Mouse (Mus musculus) heart, postnatal 0 days (tissue): Measurements from ENCODE around the gene Gm7247. TPM values are rescaled to one million over a fixed set of nuclear protein-coding genes. Genes with fewer than 3 reads are reported as not detected.
"Not testable (repeated sequence)": the region's sequence is repeated elsewhere in the genome, so short reads cannot be mapped to it uniquely, and the experiment has no call there.

ENCODE experiments used
- ATAC-seq: fragments of 200-750 bp; cut with Nextera tagmentation; 2 replicates; pipeline ENCODE4 v1.8.0; 2017; ENCODE audit warnings: low read depth, moderate number of reproducible peaks, moderate library complexity; ENCODE audit not compliant: insufficient read depth
- DNase-seq: peaks from one replicate; pipeline ENCODE4 v3.0.0-alpha.2; 2016; ENCODE audit warnings: low spot score
- H3K27ac ChIP-seq: fragments of 300-500 bp; sonication (generic); 2 replicates; pipeline ENCODE4 v1.5.1; 2014; ENCODE audit warnings: low read depth, mild to moderate bottlenecking
- H3K27me3 ChIP-seq: fragments of 300-500 bp; sonication (generic); 2 replicates; pipeline ENCODE4 v1.6.1; 2014; ENCODE audit warnings: low read length, mixed read lengths; ENCODE audit not compliant: control insufficient read depth, insufficient read depth
- H3K36me3 ChIP-seq: fragments of 300-500 bp; sonication (generic); replicated peaks from 2 replicates; pipeline ENCODE4 v1.6.1; 2014; ENCODE audit warnings: low read length, mixed read lengths; ENCODE audit not compliant: control insufficient read depth, insufficient read depth
- H3K4me1 ChIP-seq: fragments of 300-500 bp; sonication (generic); 2 replicates; pipeline ENCODE4 v1.6.1; 2014; ENCODE audit warnings: antibody characterized with exemption; ENCODE audit not compliant: control insufficient read depth, insufficient read depth
- H3K4me2 ChIP-seq: fragments of 300-500 bp; sonication (generic); 2 replicates; pipeline ENCODE4 v1.6.1; 2014; ENCODE audit warnings: low read depth, mild to moderate bottlenecking, low read length, moderate library complexity
- H3K4me3 ChIP-seq: fragments of 300-500 bp; sonication (generic); 2 replicates; pipeline ENCODE4 v1.5.1; 2014; ENCODE audit warnings: low read depth, low read length
- H3K9ac ChIP-seq: fragments of 300-500 bp; sonication (generic); replicated peaks from 2 replicates; pipeline ENCODE4 v1.6.1; 2014; ENCODE audit warnings: low read depth, low read length, mixed read lengths
- H3K9me3 ChIP-seq: fragments of 300-500 bp; sonication (generic); replicated peaks from 2 replicates; pipeline ENCODE4 v1.6.1; 2016; ENCODE audit warnings: low read length; ENCODE audit not compliant: control insufficient read depth
- CTCF ChIP-seq: IDR thresholded peaks from 2 replicates; pipeline ENCODE4 v1.5.1; 2016; ENCODE audit warnings: antibody characterized with exemption, control low read depth, low read depth
- EP300 ChIP-seq: IDR thresholded peaks from 2 replicates; pipeline ENCODE4 v1.6.1; 2016; ENCODE audit warnings: antibody characterized with exemption, low read depth
- WGBS: fragments of 180-500 bp; shearing (Covaris S2); extraction: QIAGEN DNeasy Blood & Tissue Kit; methylation state at CpG from one replicate; pipeline ENCODE4 v1.1.7; 2014; 5-methylcytosine and 5-hydroxymethylcytosine counted together
- polyA plus RNA-seq: library from polyadenylated mRNA; unstranded; fragments of >200 nt; fragmentation: Nextera tagmentation; extraction: Ambion mirVana; gene quantifications from 2 replicates; pipeline ENCODE4 v1.2.1, GENCODE M21; 2015
- total RNA-seq: library from RNA; depleted of rRNA; stranded (reverse); fragments of >200 nt; gene quantifications from 2 replicates; pipeline ENCODE4 v1.2.3, GENCODE M21; 2014; ENCODE audit warnings: low replicate concordance

Gene Gm7247
- total and polyA plus RNA-seq, 2 experiments from 2014 or later, result not detected

DNA sequence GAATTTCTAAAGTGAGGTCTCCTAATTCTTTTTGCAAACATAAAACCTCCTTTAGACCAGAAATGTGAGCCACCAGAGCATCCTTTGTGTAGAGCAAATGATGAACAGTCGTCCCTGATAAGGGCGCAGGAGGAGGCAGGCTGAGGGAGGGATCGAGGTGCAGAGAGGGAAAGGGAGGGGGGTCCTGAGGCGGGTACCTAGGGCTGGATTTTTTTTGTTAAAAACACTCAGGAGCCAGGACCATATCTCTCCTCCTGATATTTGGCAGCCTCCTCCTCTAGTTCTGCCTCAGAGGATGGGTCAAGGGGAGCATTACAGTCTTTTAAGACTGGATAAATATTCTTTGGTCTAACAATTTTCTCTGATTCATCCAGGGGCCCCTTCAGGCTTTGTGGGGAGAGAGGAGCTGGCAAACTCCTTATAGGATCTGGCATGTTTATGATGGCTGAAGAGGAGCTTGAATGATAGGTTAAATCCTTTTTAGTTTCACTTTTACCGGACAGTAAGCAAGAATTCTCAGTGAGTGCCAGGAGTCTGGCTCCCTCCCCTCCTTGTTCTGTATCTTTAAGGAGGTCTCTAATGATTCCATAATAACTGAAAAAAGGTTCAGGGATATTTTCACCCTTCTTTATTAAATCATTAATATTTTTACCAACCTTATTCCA lies 120.6 kb downstream of the Gm7247 start:
- no peak overlapping the region for H3K4me2 ChIP-seq
- WGBS, result 69% methylated on average over 5 of the region's 5 CpGs
- no peaks in the 10 kb centered on the region for H3K27me3 ChIP-seq
- no peaks in the 10 kb centered on the region for H3K9me3 ChIP-seq
- H3K9ac ChIP-seq, result no peak overlapping the region
- no peaks in the 10 kb centered on the region for H3K4me1 ChIP-seq
- no peak for DNase-seq
- TF ChIP-seq CTCF, result no peak
- no peak for TF ChIP-seq EP300
- no peak overlapping the region for H3K4me3 ChIP-seq
- no peaks in the 10 kb centered on the region for H3K36me3 ChIP-seq
- H3K27ac ChIP-seq, result no peak overlapping the region
- no peak for ATAC-seq

DNA sequence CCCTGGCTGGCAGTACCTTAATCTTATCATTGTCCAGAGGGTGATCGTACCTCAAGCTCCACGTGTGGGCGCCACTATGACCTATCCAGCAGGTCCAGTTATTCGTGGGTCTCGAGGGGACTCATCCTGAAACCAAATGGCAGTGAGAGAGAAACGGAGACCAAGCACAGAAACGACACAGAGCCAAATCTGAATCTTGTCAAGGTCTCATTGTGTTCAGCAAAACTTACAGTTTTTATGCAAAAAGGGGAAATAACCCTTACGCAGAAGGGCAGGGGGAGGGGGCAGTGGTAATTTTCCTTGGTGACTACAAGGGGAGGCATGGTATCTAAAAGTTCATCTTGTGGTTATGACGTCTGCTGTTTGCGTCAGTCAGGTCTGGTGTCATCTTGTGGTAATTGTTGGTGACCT lies 121.4 kb downstream of the Gm7247 start:
- not testable (repeated sequence) for H3K27me3 ChIP-seq, ATAC-seq, H3K4me3 ChIP-seq, H3K4me1 ChIP-seq, DNase-seq, H3K9me3 ChIP-seq, H3K27ac ChIP-seq, H3K36me3 ChIP-seq, H3K9ac ChIP-seq, H3K4me2 ChIP-seq
- 67% methylated on average over 10 of the region's 10 CpGs for WGBS

DNA sequence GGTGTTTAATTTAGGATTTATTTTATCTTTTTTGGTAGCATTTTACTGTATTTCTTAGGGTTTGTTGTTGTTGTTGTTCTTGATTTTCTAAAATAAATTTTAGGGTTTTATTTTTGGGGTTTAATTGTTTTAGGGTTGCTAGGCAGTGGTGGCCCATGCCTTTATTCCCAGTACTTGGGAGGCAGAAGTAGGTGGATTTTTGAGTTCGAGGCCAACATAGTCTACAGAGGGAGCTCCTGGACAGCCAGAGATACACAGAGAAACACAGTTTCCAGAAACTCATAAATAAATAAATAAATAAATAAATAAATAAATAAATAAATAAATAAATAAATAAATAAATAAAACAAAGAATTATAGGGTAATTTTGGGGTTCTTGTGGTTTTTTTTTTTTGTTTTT lies 122.1 kb downstream of the Gm7247 start:
- Histone ChIP-seq H3K27me3 (no peaks in the 10 kb centered on the region), H3K9ac (no peak overlapping the region), H3K4me1 (no peaks in the 10 kb centered on the region), H3K36me3 (no peaks in the 10 kb centered on the region), H3K9me3 (no peaks in the 10 kb centered on the region), H3K4me2 (no peak overlapping the region), H3K27ac (no peak overlapping the region), H3K4me3 (no peak overlapping the region)
- DNase-seq (no peak), ATAC-seq (no peak)
- TF ChIP-seq EP300 (no peak), CTCF (no peak)
- WGBS, result 94% methylated on average over 1 of the region's 1 CpGs

DNA sequence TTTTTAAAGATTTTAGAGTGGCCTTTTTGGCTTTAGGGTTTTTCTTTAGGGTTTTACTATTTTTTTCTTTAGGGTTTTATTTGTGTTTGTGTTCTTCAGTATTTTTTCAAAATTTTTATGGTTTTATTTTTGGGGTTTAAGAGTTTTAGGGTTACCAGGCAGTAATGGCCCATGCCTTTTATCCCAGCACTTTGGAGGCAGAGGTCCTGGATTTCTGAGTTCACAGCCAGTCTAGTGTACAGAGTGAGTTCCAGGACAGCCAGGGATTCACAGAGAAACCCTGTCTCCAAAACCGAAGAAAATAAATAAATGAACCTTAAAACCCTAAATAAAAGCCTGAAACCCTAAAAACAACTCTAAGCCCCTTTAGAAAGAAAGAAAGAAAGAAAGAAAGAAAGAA lies 124.6 kb downstream of the Gm7247 start:
- 77% methylated on average over 1 of the region's 1 CpGs for WGBS

DNA sequence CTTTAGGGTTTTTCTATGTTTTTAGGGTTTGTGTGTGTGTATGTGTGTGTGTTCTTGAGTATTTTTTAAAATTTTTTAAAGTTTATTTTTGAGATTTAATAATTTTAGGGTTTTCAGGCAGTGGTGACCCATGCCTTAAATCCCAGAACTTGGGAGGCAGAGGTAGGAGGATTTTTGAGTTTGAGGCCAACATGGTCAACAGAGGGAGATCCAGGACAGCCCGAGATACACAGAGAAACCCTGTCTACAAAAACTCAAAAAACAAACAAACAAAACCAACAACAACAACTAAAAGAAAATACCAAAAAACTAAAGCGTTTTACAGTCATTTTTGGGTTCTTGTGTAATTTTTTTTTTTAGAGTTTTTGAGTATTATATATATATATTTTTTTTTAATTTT lies 134.2 kb downstream of the Gm7247 start:
- Histone ChIP-seq H3K27ac (no peak overlapping the region), H3K4me3 (no peak overlapping the region), H3K4me2 (no peak overlapping the region), H3K9ac (no peak overlapping the region), H3K9me3 (no peaks in the 10 kb centered on the region), H3K4me1 (no peaks in the 10 kb centered on the region), H3K27me3 (no peaks in the 10 kb centered on the region), H3K36me3 (no peaks in the 10 kb centered on the region)
- 76% methylated on average over 2 of the region's 2 CpGs for WGBS
- TF ChIP-seq EP300, result no peak
- no peak for TF ChIP-seq CTCF
- ATAC-seq (no peak), DNase-seq (no peak)

More for the DNA sequence above, 124.6 kb downstream of the Gm7247 start:
- no peak overlapping the region for H3K9ac ChIP-seq
- TF ChIP-seq EP300 (no peak), CTCF (no peak)
- no peak overlapping the region for H3K27ac ChIP-seq
- H3K4me1 ChIP-seq, result no peaks in the 10 kb centered on the region
- no peak for DNase-seq
- no peaks in the 10 kb centered on the region for H3K27me3 ChIP-seq
- no peaks in the 10 kb centered on the region for H3K36me3 ChIP-seq
- H3K9me3 ChIP-seq, result no peaks in the 10 kb centered on the region
- H3K4me2 ChIP-seq, result no peak overlapping the region
- H3K4me3 ChIP-seq, result no peak overlapping the region
- ATAC-seq, result no peak

DNA sequence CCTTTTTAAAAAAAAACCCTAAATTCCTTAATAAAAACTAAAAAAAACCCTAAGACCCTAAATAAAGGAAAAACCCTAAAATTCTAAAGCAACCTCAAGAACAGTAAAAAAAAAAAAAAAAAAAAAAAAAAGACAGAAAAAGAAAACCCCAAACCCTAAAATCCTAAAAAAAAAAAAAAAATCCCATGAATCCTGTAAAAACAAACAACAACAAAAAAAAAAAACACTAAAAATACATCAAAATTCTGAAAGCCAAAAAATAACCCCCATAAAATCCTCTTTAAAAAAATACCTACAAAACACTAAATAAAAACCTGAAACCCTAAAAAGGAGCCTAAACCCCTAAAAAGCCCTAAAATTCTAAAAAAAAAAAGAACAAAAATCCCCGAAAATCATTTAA lies 135.4 kb downstream of the Gm7247 start:
- ATAC-seq, result no peak
- no peak overlapping the region for H3K27ac ChIP-seq
- TF ChIP-seq EP300 (no peak), CTCF (no peak)
- no peaks in the 10 kb centered on the region for H3K27me3 ChIP-seq
- WGBS, result 77% methylated on average over 1 of the region's 1 CpGs
- H3K4me2 ChIP-seq, result no peak overlapping the region
- H3K9me3 ChIP-seq, result no peaks in the 10 kb centered on the region
- H3K36me3 ChIP-seq, result no peaks in the 10 kb centered on the region
- no peak overlapping the region for H3K4me3 ChIP-seq
- no peaks in the 10 kb centered on the region for H3K4me1 ChIP-seq
- H3K9ac ChIP-seq, result no peak overlapping the region
- DNase-seq, result no peak
